Mouse (Mus musculus) heart, adult 8-10 months (tissue): ENCODE measurements around the gene Mlx. TPM values are rescaled to one million over a fixed set of nuclear protein-coding genes. Genes with fewer than 3 reads are reported as not detected.

Experiments
- DNase-seq: peaks from one replicate; pipeline ENCODE4 v3.0.0; 2022; ENCODE audit warnings: low spot score
- microRNA-seq: library from miRNA; unstranded; fragments of <30 nt; microRNA quantifications from one replicate; pipeline ENCODE4 v1.2.0, GENCODE M21; 2022
- total RNA-seq, 4 experiments: library from RNA; stranded (reverse); gene quantifications; 2 replicates each; pipeline ENCODE4 v1.2.4; 2022

Gene Mlx
- total RNA-seq, 4 experiments from 2014 or later, result 15.5 to 24.4 (median 20.0) TPM

GRCm38 (mm10) chr11:101134217-101134865 lies 47.3 kb downstream of the Mlx start:
- DNase-seq, result no peak

GRCm38 (mm10) chr11:101137000-101137399 lies 49.9 kb downstream of the Mlx start:
- DNase-seq, result no peak

GRCm38 (mm10) chr11:101138536-101139181 lies 51.6 kb downstream of the Mlx start:
- DNase-seq, result no peak

GRCm38 (mm10) chr11:101140164-101140819 lies 53.2 kb downstream of the Mlx start:
- DNase-seq, result no peak

- DNase-seq, result no peak
Observed at GRCm38 (mm10) chr11:101141088-101141487, 54.0 kb downstream of the Mlx start.

Small RNAs within 50 kb of the gene (microRNA-seq; reads per million reads assigned to microRNA genes)
- gene Gm27626, result not detected

Other genes with a start within 250 kb of the Mlx start
- gene Stat5b, start 236.6 kb upstream of the Mlx start, total RNA-seq, result 10 to 100 TPM; 57.2 to 64.8 (median 62.7) TPM
- gene Stat5a, start 227.9 kb upstream of the Mlx start, total RNA-seq, result 10 to 100 TPM; 16.5 to 26.5 (median 21.6) TPM
- gene Stat3, start 147.7 kb upstream of the Mlx start, total RNA-seq, result 100 to 1,000 TPM in 1 of 4 experiments, 10 to 100 TPM in 3; 76.6 to 108 (median 91.0) TPM
- 100 to 1,000 TPM; 190 to 247 (median 212) TPM for gene Cavin1, start 116.4 kb upstream of the Mlx start, total RNA-seq
- 100 to 1,000 TPM in 1 of 4 experiments, 10 to 100 TPM in 3; 85.0 to 100 (median 88.9) TPM for gene Atp6v0a1, start 77.8 kb upstream of the Mlx start, total RNA-seq
- gene Naglu, start 17.3 kb upstream of the Mlx start, total RNA-seq, result 10 to 100 TPM in 1 of 4 experiments, 1 to 10 TPM in 3; 7.3 to 10.1 (median 7.8) TPM
- 1 to 10 TPM in 1 of 4 experiments, under 1 TPM in 3; 0.22 to 1.5 (median 0.52) TPM for gene Hsd17b1, start 8.9 kb upstream of the Mlx start, total RNA-seq
- gene Coasy, start 4.7 kb upstream of the Mlx start, total RNA-seq, result 10 to 100 TPM; 14.5 to 21.0 (median 17.6) TPM
- 1 to 10 TPM; 2.3 to 3.1 (median 2.8) TPM for gene Psmc3ip, start 8.2 kb downstream of the Mlx start, total RNA-seq
- 10 to 100 TPM; 26.5 to 31.2 (median 29.0) TPM for gene Retreg3, start 32.6 kb downstream of the Mlx start, total RNA-seq
- 10 to 100 TPM; 23.2 to 27.3 (median 25.4) TPM for gene Tubg1, start 32.7 kb downstream of the Mlx start, total RNA-seq
- gene Tubg2, start 68.6 kb downstream of the Mlx start, total RNA-seq, result 1 to 10 TPM; 2.7 to 4.9 (median 3.0) TPM
- gene Cntnap1, start 83.2 kb downstream of the Mlx start, total RNA-seq, result 1 to 10 TPM; 1.1 to 2.9 (median 1.5) TPM
- 10 to 100 TPM; 23.4 to 29.9 (median 28.1) TPM for gene Plekhh3, start 84.1 kb downstream of the Mlx start, total RNA-seq
- gene Ccr10, start 88.2 kb downstream of the Mlx start, total RNA-seq, result under 1 TPM in 2 of 4 experiments, not detected in 2; 0.14 to 0.19 TPM
- 10 to 100 TPM; 28.6 to 37.3 (median 31.7) TPM for gene Ezh1, start 139.2 kb downstream of the Mlx start, total RNA-seq
- 10 to 100 TPM; 60.8 to 93.6 (median 83.9) TPM for gene Ramp2, start 158.8 kb downstream of the Mlx start, total RNA-seq
- 100 to 1,000 TPM in 3 of 4 experiments, 10 to 100 TPM in 1; 88.4 to 109 (median 104) TPM for gene Vps25, start 166.4 kb downstream of the Mlx start, total RNA-seq
- 10 to 100 TPM in 3 of 4 experiments, 1 to 10 TPM in 1; 7.6 to 16.6 (median 14.2) TPM for gene Wnk4, start 173.3 kb downstream of the Mlx start, total RNA-seq
- under 1 TPM in 3 of 4 experiments, not detected in 1; 0.14 to 0.29 (median 0.22) TPM for gene Cntd1, start 191.7 kb downstream of the Mlx start, total RNA-seq
- 100 to 1,000 TPM in 2 of 4 experiments, 10 to 100 TPM in 2; 93.0 to 105 (median 98.0) TPM for gene Coa3, start 191.8 kb downstream of the Mlx start, total RNA-seq
- gene Becn1, start 215.0 kb downstream of the Mlx start, total RNA-seq, result 100 to 1,000 TPM in 2 of 4 experiments, 10 to 100 TPM in 2; 78.6 to 116 (median 100) TPM
- gene Psme3, start 228.9 kb downstream of the Mlx start, total RNA-seq, result 10 to 100 TPM; 66.4 to 85.0 (median 73.6) TPM
- gene Aoc2, start 237.8 kb downstream of the Mlx start, total RNA-seq, result 1 to 10 TPM; 1.4 to 1.9 (median 1.7) TPM
- 1 to 10 TPM; 7.1 to 9.2 (median 8.5) TPM for gene Aoc3, start 243.3 kb downstream of the Mlx start, total RNA-seq